Mouse (Mus musculus) testis, adult 2 months (tissue): ENCODE results near the gene Ppt1.

Experiments used
- CTCF ChIP-seq: fragments of 200-500 bp; IDR thresholded peaks from 2 replicates; pipeline ENCODE4 v1.5.1; 2012; ENCODE audit warnings: low read depth, mild to moderate bottlenecking, inconsistent platforms, low read length, moderate library complexity; ENCODE audit not compliant: control insufficient read depth, insufficient read depth, insufficient replicate concordance
- POLR2A ChIP-seq: fragments of 200-500 bp; IDR thresholded peaks from 2 replicates; pipeline ENCODE4 v1.6.1; 2012; ENCODE audit warnings: low read depth, mild to moderate bottlenecking, inconsistent platforms, low read length, moderate library complexity; ENCODE audit not compliant: control insufficient read depth

DNA sequence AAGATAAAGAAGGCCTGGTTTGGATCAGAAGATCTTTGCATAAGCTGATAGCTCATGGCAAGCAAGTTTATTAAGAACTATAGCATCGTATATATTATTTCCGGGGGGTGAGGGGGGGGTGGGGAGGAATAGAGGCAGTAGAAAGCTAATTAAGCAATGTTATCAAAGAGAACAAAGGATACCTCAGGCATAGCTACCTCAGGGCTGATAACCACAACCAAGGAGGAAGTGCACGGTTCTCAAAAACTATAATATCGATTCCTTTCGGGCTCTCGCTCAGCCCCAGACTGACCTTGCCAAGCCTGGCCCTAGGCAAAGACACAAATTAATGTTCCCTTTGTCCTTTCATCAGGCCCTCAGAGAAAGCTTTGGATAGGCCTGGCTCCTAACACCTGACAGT lies 6.7 kb upstream of the Ppt1 start:
- no peak for TF ChIP-seq CTCF
- no peak for TF ChIP-seq POLR2A
